In genomic region chr4:65127291-65127590, GRCm38 (mm10) we compare ENCODE assay signal across 9 mouse cellular contexts. TPM values are rescaled to one million over a fixed set of nuclear protein-coding genes. Genes with fewer than 3 reads are reported as not detected.
DNase-seq lines count a peak whose midpoint lies in the region; ATAC-seq and TF ChIP-seq lines count a peak whose summit lies in the region.
"Had no signal": no experiment of that assay in that cellular context is flagged by ENCODE, and none has a peak within 500 bp of the region (broad histone marks: within the 10 kb centered on the region; RNA-seq: fewer than 3 reads in every experiment).

No protein-coding gene starts in this region.

- POLR2A ChIA-PET in Patski (lab: Charles Lee): interaction anchor here (0.7 kb wide), 1 partner anchor 8 kb away, joined by 3 read pairs; no protein-coding TSS in a partner anchor

- DNase-seq in Patski (ENCODE audit: low read depth, low spot score): peak; percentile 27
- DNase-seq in cerebellum, adult 8-10 months: peak; percentile 63
- peak; percentile 63 for DNase-seq in gastrocnemius, adult 2 months
- no peak for DNase-seq in hindbrain, embryonic 14.5 days (ENCODE audit: low spot score)
- peak; percentile 65 for DNase-seq in skeletal muscle tissue, adult 2 months (ENCODE audit: low read depth, low spot score)
- DNase-seq in thymus, adult 2 months: no peak
- DNase-seq in thymus, postnatal 14 days: no peak

- H3K4me3 ChIP-seq in gastrocnemius, adult 2 months: peak overlapping the region; percentile 74
- H3K4me3 ChIP-seq in hindbrain, embryonic 14.5 days (replicated peaks; ENCODE audit: low read length): no peak overlapping the region; the same call in 1 of the 2 replicates
- peak overlapping the region; percentile 57 for H3K4me3 ChIP-seq in limb, embryonic 15.5 days
- H3K4me3 ChIP-seq in thymus, adult 2 months (ENCODE audit: control insufficient read depth, insufficient read depth, low read length): no peak overlapping the region

- peak overlapping the region; percentile 66 for H3K27ac ChIP-seq in gastrocnemius, adult 2 months
- H3K27ac ChIP-seq in hindbrain, embryonic 14.5 days: no peak overlapping the region
- H3K27ac ChIP-seq in limb, embryonic 15.5 days: peak overlapping the region; percentile 43; the same call in 1 of the 2 replicates
- H3K27ac ChIP-seq in thymus, adult 2 months (ENCODE audit: control insufficient read depth, insufficient read depth, low read length): no peak overlapping the region

- ATAC-seq in Patski: peak; percentile 54
- ATAC-seq in hindbrain, embryonic 14.5 days (ENCODE audit: low FRiP score): peak; percentile 22
- ATAC-seq in limb, embryonic 15.5 days (ENCODE audit: insufficient number of reproducible peaks, low FRiP score, low TSS enrichment, low read depth): no peak

- TF ChIP-seq POLR2A in thymus, adult 2 months (IDR thresholded peaks at IDR 0.05; ENCODE audit: control insufficient read depth, extremely low read depth, insufficient read depth, low read length, poor library complexity): no peak

- H3K9me3 ChIP-seq in hindbrain, embryonic 14.5 days (ENCODE audit: control insufficient read depth, low read length): no peaks in the 10 kb centered on the region
- no peaks in the 10 kb centered on the region for H3K9me3 ChIP-seq in limb, embryonic 15.5 days

- H3K9ac ChIP-seq in hindbrain, embryonic 14.5 days: no peak overlapping the region
- H3K9ac ChIP-seq in limb, embryonic 15.5 days: no peak overlapping the region

- intact Hi-C loops in gastrocnemius, adult 2 months (cut with DNase I): loop anchor here (5.0 kb wide), 1 partner anchor 460 kb away; no protein-coding TSS in a partner anchor

- no peaks in the 10 kb centered on the region for H3K36me3 ChIP-seq in hindbrain, embryonic 14.5 days (replicated peaks; ENCODE audit: control insufficient read depth, insufficient read depth)
- no peaks in the 10 kb centered on the region for H3K36me3 ChIP-seq in limb, embryonic 15.5 days
- no peaks in the 10 kb centered on the region for H3K36me3 ChIP-seq in thymus, adult 2 months (ENCODE audit: control insufficient read depth, insufficient read depth, low read length)

- in situ Hi-C loops in Patski (cut with MboI; ENCODE audit: low pct_unique_long_range_greater_than_20kb): loop anchor here (5.0 kb wide), 2 partner anchors 365 to 460 kb away; no protein-coding TSS in a partner anchor

- WGBS in hindbrain, embryonic 14.5 days: 23% methylated on average over 6 of the region's 6 CpGs
- 28% methylated on average over 6 of the region's 6 CpGs for WGBS in limb, embryonic 15.5 days
- 77% methylated on average over 6 of the region's 6 CpGs for WGBS in thymus, adult 2 months

- no peaks in the 10 kb centered on the region for H3K27me3 ChIP-seq in Patski
- H3K27me3 ChIP-seq in hindbrain, embryonic 14.5 days (ENCODE audit: control insufficient read depth, insufficient read depth, low read length): peaks cover 16% of the 10 kb centered on the region
- H3K27me3 ChIP-seq in limb, embryonic 15.5 days: peaks cover 14% of the 10 kb centered on the region
- H3K27me3 ChIP-seq in thymus, adult 2 months (ENCODE audit: control insufficient read depth, insufficient read depth, low read length): no peaks in the 10 kb centered on the region

- CTCF ChIA-PET in Patski (lab: Charles Lee): no interaction called here

- TF ChIP-seq CTCF in Patski (IDR thresholded peaks at IDR 0.05): no peak
- no peak for TF ChIP-seq CTCF in gastrocnemius, adult 2 months (IDR thresholded peaks at IDR 0.05)
- no peak for TF ChIP-seq CTCF in thymus, adult 2 months (IDR thresholded peaks at IDR 0.05; ENCODE audit: borderline replicate concordance, control insufficient read depth, extremely low read depth, insufficient read depth, low read length, poor library complexity)

- peak overlapping the region; percentile 92 for H3K4me2 ChIP-seq in hindbrain, embryonic 14.5 days (replicated peaks)
- H3K4me2 ChIP-seq in limb, embryonic 15.5 days: peak overlapping the region; percentile 92

- H3K4me1 ChIP-seq in hindbrain, embryonic 14.5 days (replicated peaks; ENCODE audit: control insufficient read depth, insufficient read depth, low read length): peaks cover 14% of the 10 kb centered on the region
- H3K4me1 ChIP-seq in limb, embryonic 15.5 days: peaks cover 16% of the 10 kb centered on the region
- H3K4me1 ChIP-seq in thymus, adult 2 months (replicated peaks; ENCODE audit: control insufficient read depth, insufficient read depth, low read length): no peaks in the 10 kb centered on the region

RNA-seq across cellular contexts. Expression of gene Pappa, which starts 3.3 kb away (rescaled TPM):
- 0.98 TPM for polyA plus RNA-seq in Patski (2021)
- total RNA-seq in gastrocnemius, adult 2 months (2021): under 1 TPM; 0.36 to 0.61 TPM
- polyA plus RNA-seq in hindbrain, embryonic 14.5 days (2014; fragmentation: Nextera tagmentation; extraction: Ambion mirVana): 0.77 and 0.80 TPM in 2 replicates
- polyA plus RNA-seq in limb, embryonic 15.5 days (2015; fragmentation: Nextera tagmentation; extraction: Ambion mirVana): 0.89 and 1.1 TPM in 2 replicates
- 0.15 and 0.22 TPM in 2 replicates for polyA plus RNA-seq in thymus, adult 2 months (2012; rRNA removed)
- total RNA-seq: MEL had no signal

Comparison
In these comparisons a context has a peak if more than half of its experiments do, and no peak if none do; other contexts are left out.
1. DNase-seq: peak in Patski (single experiment), cerebellum, adult 8-10 months (single experiment), gastrocnemius, adult 2 months (single experiment) and skeletal muscle tissue, adult 2 months (single experiment); none in hindbrain, embryonic 14.5 days (single experiment), thymus, adult 2 months (single experiment) and thymus, postnatal 14 days (single experiment).
2. H3K27ac ChIP-seq: peak in gastrocnemius, adult 2 months (single experiment) and limb, embryonic 15.5 days (single experiment); none in hindbrain, embryonic 14.5 days (single experiment) and thymus, adult 2 months (single experiment).
3. H3K4me3 ChIP-seq: peak in gastrocnemius, adult 2 months (single experiment) and limb, embryonic 15.5 days (single experiment); none in hindbrain, embryonic 14.5 days (single experiment) and thymus, adult 2 months (single experiment).